Mouse (Mus musculus) hindbrain, embryonic 16.5 days (tissue): ENCODE results near the gene Rab11fip5. TPM values are rescaled to one million over a fixed set of nuclear protein-coding genes. Genes with fewer than 3 reads are reported as not detected.

Experiments
- ATAC-seq: fragments of 200-750 bp; cut with Nextera tagmentation; 2 replicates; pipeline ENCODE4 v1.8.0; 2017; ENCODE audit warnings: moderate TSS enrichment, moderate library complexity
- H3K27ac ChIP-seq: fragments of 300-500 bp; sonication (generic); 2 replicates; pipeline ENCODE4 v1.5.1; 2014; ENCODE audit warnings: low read depth, mild to moderate bottlenecking, control low read depth, low read length, moderate library complexity
- H3K27me3 ChIP-seq: fragments of 300-500 bp; sonication (generic); replicated peaks from 2 replicates; pipeline ENCODE4 v1.6.1; 2014; ENCODE audit warnings: low read length; ENCODE audit not compliant: control insufficient read depth, insufficient read depth
- H3K36me3 ChIP-seq: fragments of 300-500 bp; sonication (generic); 2 replicates; pipeline ENCODE4 v1.6.1; 2014; ENCODE audit warnings: mild to moderate bottlenecking, low read length, moderate library complexity, mixed read lengths; ENCODE audit not compliant: control insufficient read depth, insufficient read depth
- H3K4me1 ChIP-seq: fragments of 300-500 bp; sonication (generic); 2 replicates; pipeline ENCODE4 v1.6.1; 2014; ENCODE audit warnings: low read depth, low read length; ENCODE audit not compliant: control insufficient read depth, insufficient read depth
- H3K4me2 ChIP-seq: fragments of 300-500 bp; sonication (generic); 2 replicates; pipeline ENCODE4 v1.6.1; 2014; ENCODE audit warnings: mild to moderate bottlenecking, low read length, control low read depth, moderate library complexity
- H3K4me3 ChIP-seq: fragments of 300-500 bp; sonication (generic); 2 replicates; pipeline ENCODE4 v1.5.1; 2014; ENCODE audit warnings: mild to moderate bottlenecking, low read length, control low read depth, moderate library complexity
- H3K9ac ChIP-seq: fragments of 300-500 bp; sonication (generic); 2 replicates; pipeline ENCODE4 v1.6.1; 2014; ENCODE audit warnings: low read depth, mild to moderate bottlenecking, control low read depth, low read length, moderate library complexity
- H3K9me3 ChIP-seq: fragments of 300-500 bp; sonication (generic); 2 replicates; pipeline ENCODE4 v1.6.1; 2014; ENCODE audit warnings: mild to moderate bottlenecking, low read length, moderate library complexity; ENCODE audit not compliant: control insufficient read depth
- WGBS: fragments of 180-500 bp; shearing (Covaris S2); extraction: QIAGEN DNeasy Blood & Tissue Kit; methylation state at CpG from one replicate; pipeline ENCODE4 v1.1.7; 2014; 5-methylcytosine and 5-hydroxymethylcytosine counted together
- polyA plus RNA-seq: library from polyadenylated mRNA; unstranded; fragments of >200 nt; fragmentation: Nextera tagmentation; extraction: Ambion mirVana; gene quantifications from 2 replicates; pipeline ENCODE4 v1.2.1, GENCODE M21; 2015

The Rab11fip5 gene
- polyA plus RNA-seq, 1 experiment from 2014 or later, result 24.3 TPM

GRCm38 (mm10) chr6:85358877-85359276 lies 15.6 kb downstream of the Rab11fip5 start:
- Histone ChIP-seq H3K4me1 (no peaks in the 10 kb centered on the region), H3K9me3 (no peaks in the 10 kb centered on the region), H3K27me3 (no peaks in the 10 kb centered on the region), H3K4me3 (no peak overlapping the region), H3K36me3 (no peaks in the 10 kb centered on the region), H3K9ac (no peak overlapping the region), H3K27ac (no peak overlapping the region), H3K4me2 (no peak overlapping the region)
- no peak for ATAC-seq
- 100% methylated on average over 1 of the region's 1 CpGs for WGBS

DNA sequence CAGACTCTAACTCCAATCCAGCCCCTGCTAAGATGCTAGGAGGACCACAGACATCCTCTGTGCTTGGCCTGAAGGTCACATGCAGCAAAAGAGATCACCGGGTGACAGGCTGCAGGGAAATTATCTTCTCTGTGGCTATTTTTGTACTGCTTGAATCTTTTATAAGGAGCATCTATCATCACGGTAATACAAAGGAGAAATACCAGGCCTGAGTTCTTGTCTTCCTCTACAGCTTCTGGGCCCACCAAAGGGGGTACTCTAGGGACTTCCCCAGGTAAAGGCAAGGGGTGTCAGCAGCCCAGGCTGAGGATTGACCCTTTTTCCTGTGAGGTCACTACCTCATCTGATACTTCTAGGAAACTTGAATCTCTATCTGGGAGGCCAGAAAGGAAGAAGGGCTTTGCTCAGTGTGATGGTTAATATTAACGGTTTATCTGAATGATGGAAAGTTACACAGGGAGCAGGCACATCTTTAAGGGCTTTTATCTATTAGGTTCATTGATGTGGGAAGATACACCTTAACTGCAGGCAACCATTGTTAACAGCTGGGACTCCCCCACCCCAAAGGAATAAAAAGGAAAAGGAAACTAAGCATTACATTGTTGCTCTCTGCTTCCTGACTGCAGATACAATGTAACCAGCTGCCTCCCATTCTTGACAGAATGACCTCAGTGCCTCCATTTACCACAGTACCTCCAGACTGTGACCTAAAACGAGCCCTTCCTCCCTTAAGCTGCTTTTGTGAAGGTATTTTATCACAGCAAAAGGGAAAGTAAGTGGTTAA lies 17.6 kb downstream of the Rab11fip5 start:
- Histone ChIP-seq H3K4me3 (no peak overlapping the region), H3K36me3 (no peaks in the 10 kb centered on the region), H3K27ac (peak overlapping the region; percentile 17; the same call in 1 of the 2 replicates), H3K4me1 (no peaks in the 10 kb centered on the region), H3K9ac (no peak overlapping the region), H3K27me3 (no peaks in the 10 kb centered on the region), H3K9me3 (no peaks in the 10 kb centered on the region), H3K4me2 (no peak overlapping the region)
- WGBS, result 58% methylated on average over 4 of the region's 4 CpGs
- no peak for ATAC-seq

- no peak for ATAC-seq
- H3K9me3 ChIP-seq, result no peaks in the 10 kb centered on the region
- no peak overlapping the region for H3K27ac ChIP-seq
- no peaks in the 10 kb centered on the region for H3K36me3 ChIP-seq
- H3K9ac ChIP-seq, result no peak overlapping the region
- no peaks in the 10 kb centered on the region for H3K27me3 ChIP-seq
- 88% methylated on average over 2 of the region's 2 CpGs for WGBS
- H3K4me2 ChIP-seq, result no peak overlapping the region
- no peak overlapping the region for H3K4me3 ChIP-seq
- H3K4me1 ChIP-seq, result no peaks in the 10 kb centered on the region
Measured at GRCm38 (mm10) chr6:85355753-85356152, 18.7 kb downstream of the Rab11fip5 start.

DNA sequence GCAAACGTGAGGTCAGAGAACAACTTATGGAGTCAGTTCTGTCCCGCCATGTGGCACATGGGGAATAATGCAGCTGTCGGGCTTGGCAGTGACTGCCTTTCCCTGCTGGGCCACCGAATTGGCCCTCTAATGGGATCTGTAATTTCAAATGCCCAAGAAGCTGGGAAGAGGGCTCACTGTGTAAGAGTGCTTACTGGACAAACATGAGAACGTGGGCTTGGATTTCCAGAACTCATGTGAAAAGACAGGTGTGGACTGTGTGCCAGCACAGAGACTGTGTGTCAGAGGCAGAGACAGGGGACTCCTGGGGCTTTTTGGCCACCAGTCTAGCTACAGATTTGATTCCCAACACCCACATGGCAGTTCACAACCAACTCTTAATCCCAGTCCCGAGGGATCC lies 19.7 kb downstream of the Rab11fip5 start:
- ATAC-seq, result peak; percentile 52; the same call in 1 of the 2 replicates
- H3K4me2 ChIP-seq, result no peak overlapping the region
- H3K4me3 ChIP-seq, result no peak overlapping the region
- no peaks in the 10 kb centered on the region for H3K4me1 ChIP-seq
- no peak overlapping the region for H3K9ac ChIP-seq
- H3K9me3 ChIP-seq, result no peaks in the 10 kb centered on the region
- no peak overlapping the region for H3K27ac ChIP-seq
- WGBS, result 41% methylated on average over 6 of the region's 6 CpGs
- no peaks in the 10 kb centered on the region for H3K36me3 ChIP-seq
- no peaks in the 10 kb centered on the region for H3K27me3 ChIP-seq

DNA sequence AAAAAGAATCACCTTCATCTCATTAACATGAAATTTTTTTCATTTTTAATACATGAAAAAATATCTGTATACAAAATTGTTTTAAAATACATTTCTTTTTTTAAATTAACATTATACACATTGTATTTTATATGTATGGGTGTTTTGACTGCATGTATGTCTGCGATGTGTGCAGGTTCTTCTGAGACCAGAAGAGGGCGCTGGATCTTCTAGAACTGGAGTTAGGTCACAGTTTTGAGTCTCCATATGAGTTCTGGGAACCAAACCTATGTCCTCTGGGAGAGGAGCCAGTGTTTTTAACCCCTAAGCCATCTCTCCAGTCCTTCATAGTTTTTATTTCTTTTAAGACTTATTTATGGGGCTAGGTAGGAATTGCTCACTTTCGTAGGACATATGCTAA lies 20.7 kb downstream of the Rab11fip5 start:
- Histone ChIP-seq H3K4me3 (no peak overlapping the region), H3K27ac (no peak overlapping the region), H3K9me3 (no peaks in the 10 kb centered on the region), H3K36me3 (no peaks in the 10 kb centered on the region), H3K4me2 (no peak overlapping the region), H3K4me1 (no peaks in the 10 kb centered on the region), H3K9ac (no peak overlapping the region), H3K27me3 (no peaks in the 10 kb centered on the region)
- ATAC-seq, result no peak
- 66% methylated on average over 3 of the region's 3 CpGs for WGBS

GRCm38 (mm10) chr6:85350157-85350556 lies 24.3 kb downstream of the Rab11fip5 start:
- H3K27me3 ChIP-seq, result no peaks in the 10 kb centered on the region
- no peaks in the 10 kb centered on the region for H3K9me3 ChIP-seq
- no peaks in the 10 kb centered on the region for H3K4me1 ChIP-seq
- H3K4me2 ChIP-seq, result no peak overlapping the region
- H3K9ac ChIP-seq, result no peak overlapping the region
- 97% methylated on average over 1 of the region's 1 CpGs for WGBS
- no peak overlapping the region for H3K4me3 ChIP-seq
- H3K36me3 ChIP-seq, result peaks cover 10% of the 10 kb centered on the region
- no peak overlapping the region for H3K27ac ChIP-seq
- no peak for ATAC-seq

- H3K4me2 ChIP-seq, result no peak overlapping the region
- H3K9me3 ChIP-seq, result no peaks in the 10 kb centered on the region
- H3K9ac ChIP-seq, result no peak overlapping the region
- H3K4me1 ChIP-seq, result no peaks in the 10 kb centered on the region
- H3K27me3 ChIP-seq, result no peaks in the 10 kb centered on the region
- H3K4me3 ChIP-seq, result no peak overlapping the region
- 63% methylated on average over 7 of the region's 7 CpGs for WGBS
- peaks cover 10% of the 10 kb centered on the region for H3K36me3 ChIP-seq
- H3K27ac ChIP-seq, result no peak overlapping the region
- no peak for ATAC-seq
Measured at GRCm38 (mm10) chr6:85349246-85349645, 25.2 kb downstream of the Rab11fip5 start.

DNA sequence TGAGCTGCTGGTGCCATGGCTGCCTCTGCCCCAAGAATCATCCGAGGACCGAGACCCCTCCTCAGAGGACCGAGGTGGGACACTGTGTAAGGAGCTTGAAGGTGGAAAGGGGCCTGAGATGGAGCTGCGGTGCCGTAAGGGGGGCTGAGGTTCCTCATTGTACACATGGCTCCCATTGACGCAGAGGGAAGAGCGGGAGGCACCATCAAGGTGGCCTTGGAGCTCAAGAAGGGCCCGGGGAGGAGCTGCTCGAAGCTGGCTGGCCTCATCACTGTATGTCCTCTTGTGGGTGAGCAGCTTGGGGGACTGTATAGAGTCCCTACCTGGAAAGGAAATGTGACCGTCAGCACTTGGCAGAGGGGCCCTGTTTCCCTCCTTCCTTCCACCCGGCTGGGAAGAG lies 26.3 kb downstream of the Rab11fip5 start:
- Histone ChIP-seq H3K4me3 (no peak overlapping the region), H3K4me2 (no peak overlapping the region), H3K36me3 (peaks cover 10% of the 10 kb centered on the region), H3K9me3 (no peaks in the 10 kb centered on the region), H3K27ac (no peak overlapping the region), H3K9ac (no peak overlapping the region), H3K4me1 (no peaks in the 10 kb centered on the region), H3K27me3 (no peaks in the 10 kb centered on the region)
- WGBS, result 83% methylated on average over 11 of the region's 11 CpGs
- no peak for ATAC-seq

DNA sequence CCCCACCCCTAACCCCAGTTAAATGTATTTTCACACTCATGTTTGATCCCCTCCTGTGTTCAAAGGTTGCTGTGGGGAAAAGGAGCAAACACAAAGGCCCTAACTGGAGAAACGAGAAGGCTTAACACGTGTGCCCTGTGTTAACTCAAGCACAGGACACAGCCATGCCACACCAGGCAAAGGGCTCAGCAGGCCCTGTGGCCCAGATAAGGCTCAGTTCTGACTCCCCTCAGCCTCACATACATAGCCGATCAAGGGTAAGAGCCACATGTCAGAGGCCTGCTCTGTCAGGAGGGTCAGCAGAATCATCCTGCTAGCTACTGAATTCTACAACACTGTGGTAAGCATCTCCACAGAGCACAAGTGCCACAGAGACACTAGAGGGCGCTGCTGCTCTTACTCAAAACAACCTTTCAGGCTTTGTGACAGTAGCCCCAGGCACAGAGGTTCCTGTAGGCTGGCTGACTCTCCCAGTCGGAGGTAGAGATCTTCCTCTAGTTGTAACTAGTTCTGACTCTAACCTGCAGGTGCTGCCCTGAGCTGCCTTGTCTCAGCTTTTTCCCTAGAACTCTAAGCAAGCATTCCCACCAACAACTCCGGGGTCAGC lies 28.3 kb downstream of the Rab11fip5 start:
- H3K27me3 ChIP-seq, result no peaks in the 10 kb centered on the region
- H3K4me2 ChIP-seq, result no peak overlapping the region
- H3K4me3 ChIP-seq, result no peak overlapping the region
- ATAC-seq, result peak; percentile 73
- H3K36me3 ChIP-seq, result peaks cover 10% of the 10 kb centered on the region
- WGBS, result 43% methylated on average over 6 of the region's 6 CpGs
- no peaks in the 10 kb centered on the region for H3K9me3 ChIP-seq
- H3K4me1 ChIP-seq, result no peaks in the 10 kb centered on the region
- H3K27ac ChIP-seq, result no peak overlapping the region
- H3K9ac ChIP-seq, result no peak overlapping the region
